In genomic region chr9:103716002-103716401, GRCm38 (mm10) we compare ENCODE assay signal across 27 mouse cellular contexts. TPM values are rescaled to one million over a fixed set of nuclear protein-coding genes. Genes with fewer than 3 reads are reported as not detected.
DNase-seq lines count a peak whose midpoint lies in the region; ATAC-seq lines count a peak whose summit lies in the region.
"Had no signal": no experiment of that assay in that cellular context is flagged by ENCODE, and none has a peak within 500 bp of the region (broad histone marks: within the 10 kb centered on the region; RNA-seq: fewer than 3 reads in every experiment).

No protein-coding gene starts in this region.

- 84% methylated on average over 13 of the region's 13 CpGs for WGBS in heart, embryonic 12.5 days

- H3K4me3 ChIP-seq in heart, embryonic 12.5 days: no peak overlapping the region
- H3K4me3 ChIP-seq: forebrain, embryonic 12.5 days; forebrain, embryonic 15.5 days; heart, embryonic 15.5 days; hindbrain, embryonic 10.5 days; hindbrain, embryonic 13.5 days; intestine, embryonic 15.5 days had no signal

- intact Hi-C loops in heart, postnatal 10 days (cut with DNase I): no loop called here

- H3K9ac ChIP-seq in heart, embryonic 12.5 days: no peak overlapping the region
- H3K9ac ChIP-seq: forebrain, embryonic 12.5 days; forebrain, embryonic 15.5 days; heart, embryonic 15.5 days; hindbrain, embryonic 13.5 days; intestine, embryonic 15.5 days had no signal

- H3K9me3 ChIP-seq in heart, embryonic 12.5 days (replicated peaks): no peaks in the 10 kb centered on the region
- H3K9me3 ChIP-seq: forebrain, embryonic 12.5 days; forebrain, embryonic 15.5 days; heart, embryonic 15.5 days; hindbrain, embryonic 10.5 days; hindbrain, embryonic 13.5 days; intestine, embryonic 15.5 days had no signal

- H3K36me3 ChIP-seq in heart, embryonic 12.5 days: peaks cover 10% of the 10 kb centered on the region; the same call in 1 of the 2 replicates
- H3K36me3 ChIP-seq: forebrain, embryonic 12.5 days; forebrain, embryonic 15.5 days; heart, embryonic 15.5 days; hindbrain, embryonic 10.5 days; hindbrain, embryonic 13.5 days; intestine, embryonic 15.5 days had no signal

- DNase-seq in heart, postnatal 10 days: no peak
- DNase-seq in gastrocnemius, adult 8-10 months (ENCODE audit: low spot score in 2 of 2): no peak
- no peak for DNase-seq in layer of hippocampus, postnatal 36 days
- DNase-seq: adrenal gland, adult 8-10 months; adrenal gland, postnatal 25 days; cerebellum, adult 11-12 months; cerebellum, adult 8-10 months; cerebellum, postnatal 10 days; cerebellum, postnatal 36 days; gastrocnemius, postnatal 14 days; heart, adult 18-20 months; heart, postnatal 36 days had no signal

- peak overlapping the region; percentile 35; the same call in 1 of the 2 replicates for H3K27ac ChIP-seq in heart, embryonic 12.5 days (ENCODE audit: poor library complexity, severe bottlenecking)
- H3K27ac ChIP-seq: forebrain, embryonic 12.5 days; forebrain, embryonic 15.5 days; heart, embryonic 15.5 days; hindbrain, embryonic 10.5 days; hindbrain, embryonic 13.5 days; intestine, embryonic 15.5 days had no signal

- no peak overlapping the region for H3K4me2 ChIP-seq in heart, embryonic 12.5 days
- H3K4me2 ChIP-seq: forebrain, embryonic 12.5 days; forebrain, embryonic 15.5 days; heart, embryonic 11.5 days; heart, embryonic 15.5 days; hindbrain, embryonic 13.5 days; intestine, embryonic 15.5 days had no signal

- no peak for ATAC-seq in heart, embryonic 12.5 days (ENCODE audit: insufficient number of reproducible peaks, low FRiP score)
- ATAC-seq in common myeloid progenitor, adult 5-6 weeks (replicated peaks; ENCODE audit: low read depth, poor library complexity, severe bottlenecking): 0 out of 2 replicates have a peak, but pooled peaks have one; percentile 45
- peak; percentile 77 for ATAC-seq in granulocyte monocyte progenitor cell, adult 5-6 weeks (replicated peaks; ENCODE audit: poor library complexity, severe bottlenecking)
- ATAC-seq: activated CD4-positive, CD25-positive, alpha-beta regulatory T cell, adult 4 months; CD4-positive, CD25-positive, alpha-beta regulatory T cell, adult 4 months; forebrain, embryonic 15.5 days; hindbrain, embryonic 16.5 days; intestine, embryonic 15.5 days had no signal

- no peaks in the 10 kb centered on the region for H3K27me3 ChIP-seq in heart, embryonic 12.5 days (replicated peaks)
- H3K27me3 ChIP-seq: forebrain, embryonic 12.5 days; forebrain, embryonic 15.5 days; heart, embryonic 15.5 days; hindbrain, embryonic 13.5 days; intestine, embryonic 15.5 days had no signal

- H3K4me1 ChIP-seq in heart, embryonic 12.5 days (replicated peaks): peaks cover 40% of the 10 kb centered on the region
- H3K4me1 ChIP-seq: intestine, embryonic 15.5 days had no signal

RNA-seq across cellular contexts. Expression of gene Tmem108, which starts 45.6 kb away (rescaled TPM):
- polyA plus RNA-seq in heart, embryonic 12.5 days (2016; fragmentation: Nextera tagmentation; extraction: Ambion mirVana): 97.5 and 105 TPM in 2 replicates
- 1 to 10 TPM; 7.9 to 9.6 TPM for total RNA-seq in heart, postnatal 10 days (2021)
- 0.39 TPM in 1 of 2 replicates, not detected in the other for total RNA-seq in common myeloid progenitor, adult 5-6 weeks (2017)
- 0.58 and 0.77 TPM in 2 replicates for total RNA-seq in granulocyte monocyte progenitor cell, adult 5-6 weeks (2014; fragmentation: Nextera tagmentation)
- total RNA-seq in granulocyte monocyte progenitor cell, adult 5-6 weeks (2017): 0.13 and 0.15 TPM in 2 replicates
- not detected for total RNA-seq in gastrocnemius, adult 8-10 months (2022)
- total RNA-seq in layer of hippocampus, postnatal 36 days (2021): 10 to 100 TPM; 36.7 to 44.1 TPM
- total RNA-seq: gastrocnemius, adult 18-20 months; MEL had no signal
